Mouse (Mus musculus) T-helper 2 cell (primary cell): ENCODE data around the gene Olfr68.
"Not testable (repeated sequence)": the region's sequence is repeated elsewhere in the genome, so short reads cannot be mapped to it uniquely, and the experiment has no call there.

Experiments
- in situ Hi-C: fragments of 300-600 bp; cut with MboI, MseI; formaldehyde crosslinking; loops from one replicate; pipeline ENCODE4 v1.15.1; 2025; ENCODE audit warnings: high pct_unique_total_duplicates

Gene Olfr68

DNA sequence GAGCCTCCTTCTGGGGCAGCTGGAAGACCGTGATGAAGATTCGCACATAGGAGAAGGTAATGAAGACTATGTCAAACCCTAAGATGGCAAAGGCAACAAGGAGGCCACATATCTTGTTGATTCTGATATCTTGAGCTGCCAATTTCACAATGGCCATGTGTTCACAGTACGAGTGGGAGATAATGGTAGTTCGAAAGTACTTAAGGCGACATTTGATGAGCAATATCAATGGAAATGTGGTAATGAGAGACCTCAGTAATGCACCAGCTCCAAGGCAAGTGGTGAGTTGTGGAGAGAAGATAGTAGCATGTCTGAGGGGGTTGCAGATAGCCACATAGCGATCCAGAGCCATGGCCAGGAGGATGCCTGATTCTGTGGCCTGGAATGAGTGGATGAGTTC is 11.8 kb downstream of the Olfr68 start:
- in situ Hi-C loops, result not testable (repeated sequence)

DNA sequence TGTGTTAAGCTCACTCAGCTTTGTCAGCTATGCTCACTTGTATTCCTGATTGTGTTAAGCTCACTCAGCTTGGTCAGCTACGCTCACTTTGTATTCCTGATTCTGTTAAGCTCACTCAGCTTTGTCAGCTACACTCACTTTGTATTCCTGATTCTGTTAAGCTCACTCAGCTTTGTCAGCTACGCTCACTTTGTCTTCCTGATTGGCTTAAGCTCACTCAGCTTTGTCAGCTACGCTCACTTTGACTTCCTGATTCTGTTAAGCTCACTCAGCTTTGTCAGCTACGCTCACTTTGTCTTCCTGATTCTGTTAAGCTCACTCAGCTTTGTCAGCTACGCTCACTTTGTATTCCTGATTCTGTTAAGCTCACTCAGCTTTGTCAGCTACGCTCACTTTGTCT is 17.3 kb downstream of the Olfr68 start:
- in situ Hi-C loops, result not testable (repeated sequence)

GRCm38 (mm10) chr7:103757233-103757632 is 22.3 kb downstream of the Olfr68 start, which contains the start of gene Olfr630:
Gene Olfr630, minus strand, starts transcription at chr7:103757333.
- in situ Hi-C loops, result no loop called here

GRCm38 (mm10) chr7:103744843-103745242 is 34.7 kb downstream of the Olfr68 start, which contains the start of gene Olfr629:
Gene Olfr629, minus strand, starts transcription at chr7:103744943.
- in situ Hi-C loops, result no loop called here

DNA sequence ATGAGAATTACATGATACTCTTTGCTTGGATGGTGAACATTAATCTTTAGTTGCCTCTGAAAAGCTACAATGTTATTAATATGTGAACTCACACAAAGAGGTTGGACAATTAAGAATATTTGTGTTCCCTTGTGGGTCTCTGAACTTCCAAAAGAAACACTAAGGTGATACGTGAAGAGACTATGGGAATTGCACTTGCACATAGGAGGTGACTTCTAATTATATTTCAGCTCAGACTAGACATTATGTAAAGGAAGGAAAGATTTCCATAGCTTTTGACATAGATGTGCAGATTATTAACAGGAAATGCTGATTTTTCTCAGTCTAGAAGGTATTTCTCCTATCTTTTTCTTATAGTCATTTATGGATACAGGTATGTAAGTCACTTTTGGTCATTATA is 49.4 kb downstream of the Olfr68 start, which contains the start of gene Olfr628:
TSS of gene Olfr628 (plus strand) at position 301 of the 400 bp plus-strand sequence.
- in situ Hi-C loops, result no loop called here
